Comparison of ENCODE assay signal across 29 mouse cellular contexts in the genomic region with DNA sequence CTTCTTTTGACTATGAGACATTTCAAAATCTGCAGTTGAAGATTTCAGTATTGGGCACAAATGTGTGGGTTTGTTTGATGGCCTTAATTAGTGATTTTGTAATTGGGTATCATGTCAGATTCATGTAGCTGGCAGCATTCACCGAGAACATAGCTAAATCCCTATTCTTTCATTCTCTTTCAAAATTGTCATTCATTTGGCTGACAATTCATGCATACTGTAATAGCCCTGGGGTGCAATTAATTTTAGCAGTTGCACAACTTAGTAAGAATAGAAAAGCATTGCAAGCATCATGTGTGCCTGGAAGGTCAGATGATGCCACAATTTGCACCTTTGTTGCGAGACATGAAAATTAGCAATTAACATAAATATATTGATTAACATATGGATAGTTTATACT.
DNase-seq lines count a peak whose midpoint lies in the region; ATAC-seq lines count a peak whose summit lies in the region.
"Had no signal": no experiment of that assay in that cellular context is flagged by ENCODE, and none has a peak within 500 bp of the region (broad histone marks: within the 10 kb centered on the region; RNA-seq: fewer than 3 reads in every experiment).

No protein-coding gene starts in this region.

- no peak overlapping the region for H3K4me2 ChIP-seq in midbrain, embryonic 14.5 days (ENCODE audit: low read length)
- H3K4me2 ChIP-seq in forebrain, embryonic 15.5 days (replicated peaks): no peak overlapping the region
- H3K4me2 ChIP-seq: heart, embryonic 15.5 days; hindbrain, embryonic 12.5 days; kidney, embryonic 15.5 days; limb, embryonic 12.5 days; liver, embryonic 15.5 days; lung, embryonic 14.5 days; midbrain, embryonic 12.5 days had no signal

- no peaks in the 10 kb centered on the region for H3K9me3 ChIP-seq in midbrain, embryonic 14.5 days (ENCODE audit: control insufficient read depth, low read length)
- no peaks in the 10 kb centered on the region for H3K9me3 ChIP-seq in midbrain, embryonic 10.5 days (replicated peaks)
- no peaks in the 10 kb centered on the region for H3K9me3 ChIP-seq in forebrain, embryonic 15.5 days
- H3K9me3 ChIP-seq: heart, embryonic 15.5 days; hindbrain, embryonic 12.5 days; kidney, embryonic 15.5 days; limb, embryonic 12.5 days; liver, embryonic 15.5 days; midbrain, embryonic 12.5 days had no signal

- ATAC-seq in midbrain, embryonic 14.5 days (ENCODE audit: low FRiP score, low TSS enrichment): no peak
- peak; percentile 87 for ATAC-seq in forebrain, embryonic 15.5 days (replicated peaks)
- ATAC-seq: activated CD4-positive, CD25-positive, alpha-beta regulatory T cell, adult 4 months; inflammation-experienced regulatory T-cells, adult 6 months had no signal

- no peak overlapping the region for H3K27ac ChIP-seq in midbrain, embryonic 14.5 days (replicated peaks; ENCODE audit: low read depth, low read length)
- no peak overlapping the region for H3K27ac ChIP-seq in midbrain, embryonic 10.5 days (replicated peaks)
- H3K27ac ChIP-seq in forebrain, embryonic 15.5 days (replicated peaks): no peak overlapping the region
- H3K27ac ChIP-seq: heart, embryonic 15.5 days; hindbrain, embryonic 12.5 days; kidney, embryonic 15.5 days; layer of hippocampus, adult 2 months; left cerebral cortex, adult 2 months; limb, embryonic 12.5 days; liver, embryonic 15.5 days; midbrain, embryonic 12.5 days; stomach, postnatal 0 days had no signal

- DNase-seq in midbrain, embryonic 14.5 days: peak; percentile 42
- no peak for DNase-seq in midbrain, embryonic 10.5 days (ENCODE audit: low spot score)
- DNase-seq in fat pad, adult 2 months (ENCODE audit: extremely low read depth, low read depth, low spot score): peak; percentile 21
- DNase-seq in retina, embryonic 14.5 days (ENCODE audit: low spot score): peak; percentile 50
- no peak for DNase-seq in frontal cortex, postnatal 14 days (ENCODE audit: low spot score in 2 of 2)
- no peak for DNase-seq in adrenal gland, adult (ENCODE audit: inconsistent age in 2 of 2, low spot score in 1 of 2)
- DNase-seq in thymus, postnatal 25 days: no peak
- DNase-seq: adrenal gland, adult 8-10 months; cerebellum, adult 9-10 months; cerebellum, postnatal 36 days; gastrocnemius, postnatal 10 days; kidney, adult 18-20 months; kidney, postnatal 25 days; lung, embryonic 14.5 days; lung, postnatal 14 days; right cerebral cortex, postnatal 4 days; thymus, adult 2 months had no signal

- H3K4me3 ChIP-seq in midbrain, embryonic 14.5 days (replicated peaks; ENCODE audit: low read depth, low read length): no peak overlapping the region
- no peak overlapping the region for H3K4me3 ChIP-seq in midbrain, embryonic 10.5 days
- H3K4me3 ChIP-seq in forebrain, embryonic 15.5 days: no peak overlapping the region
- H3K4me3 ChIP-seq: heart, embryonic 15.5 days; hindbrain, embryonic 12.5 days; kidney, embryonic 15.5 days; layer of hippocampus, adult 2 months; left cerebral cortex, adult 2 months; limb, embryonic 12.5 days; liver, embryonic 15.5 days; midbrain, embryonic 12.5 days had no signal

- no peaks in the 10 kb centered on the region for H3K27me3 ChIP-seq in midbrain, embryonic 14.5 days (ENCODE audit: control insufficient read depth, insufficient read depth, low read length)
- H3K27me3 ChIP-seq in midbrain, embryonic 10.5 days (ENCODE audit: low read depth, poor library complexity, severe bottlenecking): no peaks in the 10 kb centered on the region
- no peaks in the 10 kb centered on the region for H3K27me3 ChIP-seq in forebrain, embryonic 15.5 days
- H3K27me3 ChIP-seq: heart, embryonic 15.5 days; hindbrain, embryonic 12.5 days; kidney, embryonic 15.5 days; limb, embryonic 12.5 days; liver, embryonic 15.5 days; midbrain, embryonic 12.5 days had no signal

- H3K9ac ChIP-seq in midbrain, embryonic 14.5 days (replicated peaks; ENCODE audit: low read length): no peak overlapping the region
- H3K9ac ChIP-seq in forebrain, embryonic 15.5 days (replicated peaks): no peak overlapping the region
- H3K9ac ChIP-seq: heart, embryonic 15.5 days; hindbrain, embryonic 12.5 days; kidney, embryonic 15.5 days; limb, embryonic 12.5 days; liver, embryonic 15.5 days; lung, embryonic 14.5 days; midbrain, embryonic 12.5 days had no signal

- no peaks in the 10 kb centered on the region for H3K4me1 ChIP-seq in midbrain, embryonic 14.5 days (ENCODE audit: control insufficient read depth, insufficient read depth, low read length)
- no peaks in the 10 kb centered on the region for H3K4me1 ChIP-seq in midbrain, embryonic 10.5 days
- peaks cover 8% of the 10 kb centered on the region; the same call in 1 of the 2 replicates for H3K4me1 ChIP-seq in forebrain, embryonic 15.5 days
- H3K4me1 ChIP-seq: heart, embryonic 15.5 days; hindbrain, embryonic 12.5 days; kidney, embryonic 15.5 days; limb, embryonic 12.5 days; liver, embryonic 15.5 days; midbrain, embryonic 12.5 days had no signal

- 56% methylated on average over 2 of the region's 2 CpGs for WGBS in midbrain, embryonic 14.5 days
- 89% methylated on average over 2 of the region's 2 CpGs for WGBS in midbrain, embryonic 10.5 days
- WGBS in forebrain, embryonic 15.5 days: 14% methylated on average over 2 of the region's 2 CpGs

- no peaks in the 10 kb centered on the region for H3K36me3 ChIP-seq in midbrain, embryonic 14.5 days (ENCODE audit: control insufficient read depth, insufficient read depth, low read length)
- no peaks in the 10 kb centered on the region for H3K36me3 ChIP-seq in midbrain, embryonic 10.5 days
- no peaks in the 10 kb centered on the region for H3K36me3 ChIP-seq in forebrain, embryonic 15.5 days
- H3K36me3 ChIP-seq: heart, embryonic 15.5 days; hindbrain, embryonic 12.5 days; kidney, embryonic 15.5 days; limb, embryonic 12.5 days; liver, embryonic 15.5 days; midbrain, embryonic 12.5 days had no signal

Comparison
In these comparisons a context has a peak if more than half of its experiments do, and no peak if none do; other contexts are left out.
1. DNase-seq: peak in midbrain, embryonic 14.5 days (single experiment), fat pad, adult 2 months (single experiment) and retina, embryonic 14.5 days (single experiment); none in midbrain, embryonic 10.5 days (single experiment), frontal cortex, postnatal 14 days (0 of 2), adrenal gland, adult (0 of 2) and thymus, postnatal 25 days (single experiment).